Mouse (Mus musculus): ENCODE measurements around the gene Aph1b. TPM values are rescaled to one million over a fixed set of nuclear protein-coding genes. Genes with fewer than 3 reads are reported as not detected.
A peak's percentile ranks its signal among the peaks of the same experiment; 100 is the strongest.

Gene Aph1b
- total RNA-seq, 2 experiments from 2014 or later = 3.4 to 5.1 TPM

DNA sequence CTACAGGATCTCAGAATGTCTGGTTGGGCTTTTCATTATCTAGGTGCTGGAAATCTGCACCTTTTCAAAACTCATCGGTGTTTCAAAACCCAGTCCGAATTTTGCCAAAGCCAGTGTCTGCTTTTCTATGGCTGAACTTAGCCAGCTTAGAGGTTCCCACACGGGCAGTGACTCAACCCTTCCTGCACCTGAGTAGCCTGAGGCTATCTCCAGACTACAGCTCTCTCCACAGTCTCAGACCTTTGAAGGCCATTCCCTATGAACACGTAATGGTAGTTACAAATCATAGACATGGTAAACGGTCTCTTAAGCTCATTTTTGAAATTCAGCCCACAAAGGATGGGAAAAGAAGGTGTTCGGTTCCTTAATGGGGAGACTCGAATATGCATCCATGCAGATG lies 55.8 kb downstream of the Aph1b start:
- no peak for DNase-seq

DNA sequence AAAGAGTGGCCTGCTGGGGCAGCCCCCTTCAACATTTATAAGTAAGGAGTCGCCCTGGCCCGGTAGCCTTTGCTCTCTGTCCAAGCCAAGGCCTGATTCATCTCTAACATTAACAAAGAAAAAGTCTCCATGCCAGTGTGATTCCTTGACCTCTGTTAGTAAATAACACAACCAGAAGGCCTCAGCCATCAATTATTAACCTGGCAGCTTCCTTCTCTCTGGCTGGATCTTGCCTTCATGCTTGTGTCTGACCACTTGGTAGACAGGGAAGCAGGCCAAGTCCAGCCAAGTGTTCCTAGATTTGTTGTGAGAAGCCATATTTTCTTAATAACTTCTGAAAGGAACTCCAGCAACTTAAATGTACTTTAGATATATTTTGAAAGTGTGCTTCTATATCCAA lies 58.7 kb downstream of the Aph1b start:
- DNase-seq = no peak

DNA sequence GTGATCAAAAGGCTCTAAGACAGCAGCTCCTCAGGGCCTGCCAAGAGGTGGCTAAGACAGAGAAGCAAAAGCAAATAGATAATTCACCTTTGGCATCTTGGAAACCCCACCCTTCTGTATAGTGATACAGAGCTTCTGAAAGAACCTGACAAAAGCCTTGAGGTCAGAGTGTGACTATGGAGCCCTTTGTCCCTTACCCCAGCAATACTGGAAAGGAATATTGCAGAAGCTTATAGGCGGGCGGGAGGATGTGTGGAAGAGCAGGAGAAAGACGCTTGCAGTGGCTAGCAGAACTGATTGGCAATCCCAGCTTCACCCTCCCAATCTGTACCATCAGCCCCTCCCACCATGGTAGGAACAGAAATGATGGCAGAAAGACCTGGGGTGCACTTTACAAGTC lies 59.3 kb downstream of the Aph1b start:
- no peak for DNase-seq

DNA sequence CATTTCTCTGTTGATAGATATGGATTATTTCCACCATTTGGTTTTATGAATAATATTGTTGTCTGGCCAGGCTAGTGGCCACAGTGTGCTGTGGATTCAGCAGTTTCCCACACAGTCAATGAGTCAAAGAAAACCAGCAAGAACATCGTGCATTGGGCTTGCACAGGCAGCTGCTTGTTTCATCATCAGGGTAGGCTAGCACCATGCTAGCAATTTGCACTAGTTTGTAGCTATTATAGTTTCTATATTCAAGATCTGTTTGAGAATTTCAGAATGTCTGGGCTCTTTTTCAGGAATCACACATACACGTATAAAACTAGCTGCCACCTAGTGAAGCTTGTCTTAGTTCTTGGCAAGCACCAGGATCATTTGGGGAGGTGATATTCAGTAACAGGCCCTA lies 60.2 kb downstream of the Aph1b start:
- DNase-seq = no peak

DNA sequence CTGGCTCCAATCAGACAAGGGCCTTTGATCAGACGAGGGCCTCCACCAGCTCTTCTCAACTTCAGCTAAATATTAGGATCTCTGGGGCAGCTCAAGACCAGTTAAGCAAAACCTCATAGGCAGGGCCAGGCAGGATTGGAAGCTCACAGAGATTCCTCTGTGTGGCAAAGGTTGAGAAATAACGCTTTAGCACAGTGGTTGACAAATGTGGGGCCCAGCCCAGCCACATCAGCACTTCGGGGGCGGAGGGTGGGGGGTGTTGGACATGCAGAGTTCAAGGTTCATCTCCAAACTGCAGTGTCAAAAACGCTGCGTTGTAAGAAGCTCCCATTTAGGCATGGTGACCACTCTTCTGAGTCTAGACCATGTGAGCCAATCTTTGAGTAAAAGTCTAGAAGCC lies 60.7 kb downstream of the Aph1b start:
- DNase-seq = no peak

DNA sequence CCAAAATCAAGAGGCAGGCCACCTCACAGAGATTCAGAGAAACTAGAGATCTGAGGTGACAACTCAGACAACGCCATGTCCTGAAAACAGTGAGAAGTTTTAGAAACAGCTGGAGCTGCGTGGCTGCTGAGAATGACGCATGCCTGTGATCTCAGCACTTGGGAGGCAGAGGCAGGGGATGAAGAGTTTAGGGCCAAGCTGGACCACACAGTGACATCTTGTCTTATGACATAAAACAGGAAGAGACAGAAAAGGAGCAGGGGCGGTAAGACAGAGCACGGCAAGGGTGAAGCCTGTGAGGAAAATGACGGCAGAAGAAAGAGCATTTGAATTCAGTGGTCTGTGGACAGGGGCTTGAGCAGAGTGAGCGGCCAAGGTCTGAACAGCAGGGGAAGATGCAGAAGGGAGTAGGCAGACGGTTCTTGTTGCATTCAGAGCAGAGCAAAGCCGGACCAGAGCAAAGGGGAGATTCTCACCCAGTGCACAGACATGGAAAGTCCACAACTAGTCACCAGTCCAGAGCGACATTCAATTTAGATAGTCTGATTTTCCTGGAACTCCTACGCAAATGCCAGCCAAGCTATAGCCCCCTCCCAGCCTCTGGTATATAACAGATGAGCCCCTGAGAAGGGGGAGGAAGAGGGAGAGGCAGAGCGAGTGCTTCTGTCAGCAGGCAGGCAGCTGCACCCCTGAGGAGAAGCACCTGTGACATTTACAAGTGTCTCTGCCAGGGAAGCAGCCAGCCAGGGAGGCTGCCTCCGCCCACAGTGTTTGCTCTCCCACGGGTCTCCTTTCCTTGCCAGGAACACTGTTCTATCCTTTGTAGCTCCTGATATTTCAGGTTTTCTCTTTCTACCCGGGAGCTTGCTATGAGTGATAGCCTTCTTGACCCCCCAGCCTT lies 62.2 kb downstream of the Aph1b start:
- DNase-seq = peak; percentile 43

DNA sequence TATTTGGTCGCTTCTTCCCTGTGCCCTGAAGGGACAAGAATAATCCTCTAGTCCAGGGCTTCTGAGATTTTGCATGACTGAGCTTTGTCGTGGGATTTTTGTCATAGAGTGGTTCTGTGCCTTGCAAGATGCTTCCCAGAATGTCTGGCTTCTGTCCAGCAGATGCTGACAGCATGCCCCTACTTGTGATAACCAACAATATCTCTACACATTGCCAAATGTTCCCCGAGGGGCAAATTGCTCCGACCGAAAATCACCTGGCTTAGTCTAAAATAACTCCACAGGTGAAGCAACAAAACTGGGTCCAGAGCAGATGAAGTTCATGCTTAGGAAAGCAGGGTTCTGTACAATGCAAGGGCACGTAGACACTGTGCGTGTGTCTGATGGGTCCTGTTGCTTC lies 64.0 kb downstream of the Aph1b start:
- no peak for DNase-seq

DNA sequence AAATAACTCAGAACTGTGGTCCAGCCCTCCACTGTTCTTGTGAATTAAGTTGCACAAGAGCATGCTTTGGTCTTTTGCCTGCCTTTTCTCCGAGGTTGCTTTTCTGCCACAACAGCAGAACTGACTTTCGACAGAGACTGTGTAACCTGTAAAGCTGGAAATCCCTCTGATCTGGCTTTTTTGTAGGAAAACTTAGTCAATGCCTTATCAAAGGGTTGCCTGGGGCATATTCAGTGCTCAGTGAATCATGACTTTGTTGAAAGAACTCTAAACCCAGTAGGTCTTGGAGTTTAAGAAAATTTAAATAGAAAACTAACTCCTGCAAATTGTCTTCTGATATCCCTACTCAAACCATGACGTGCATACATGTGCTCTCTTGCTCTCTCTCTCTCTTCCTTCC lies 64.7 kb downstream of the Aph1b start:
- no peak for DNase-seq

DNA sequence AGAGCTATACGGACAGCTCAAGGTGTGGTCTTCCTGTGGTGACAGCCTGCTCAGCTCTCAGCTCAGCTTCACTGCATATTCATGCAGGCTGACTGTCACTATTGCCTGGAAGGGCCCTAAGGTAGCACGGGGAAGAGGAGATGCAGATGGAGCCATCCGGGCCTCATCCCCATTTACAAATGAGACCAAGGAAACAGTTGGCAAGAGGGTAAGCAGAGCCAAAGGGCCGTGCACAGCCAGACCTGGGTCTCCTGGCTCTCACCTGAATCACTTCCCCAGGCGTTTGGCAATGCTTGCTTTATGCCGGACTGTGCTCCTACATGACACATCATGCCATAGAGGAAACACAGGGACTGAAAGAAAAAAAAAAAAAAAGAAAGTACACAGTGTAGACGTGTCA lies 68.0 kb downstream of the Aph1b start:
- DNase-seq = no peak

DNA sequence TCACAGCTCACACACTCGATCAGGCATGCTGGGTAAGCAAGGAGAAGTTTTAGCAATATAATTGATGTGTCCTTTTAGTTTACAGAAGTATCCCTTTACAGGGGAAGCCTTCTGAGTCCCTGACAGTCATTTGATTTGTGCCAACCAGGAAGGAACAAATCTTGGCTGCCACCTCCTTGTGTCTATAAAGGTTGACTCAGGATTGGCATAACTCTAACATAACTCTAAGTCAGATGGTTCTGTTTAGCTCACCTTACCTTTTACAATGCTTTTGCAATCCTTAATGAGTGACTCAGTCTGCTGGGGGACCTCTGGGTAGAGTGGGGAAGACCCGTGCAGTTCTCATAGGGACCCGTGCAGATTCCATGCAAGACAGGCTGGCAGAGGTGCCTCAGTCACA lies 69.7 kb downstream of the Aph1b start:
- DNase-seq = no peak

Other genes with a start within 250 kb of the Aph1b start
- gene Usp3, start 202.3 kb downstream of the Aph1b start, total RNA-seq (2021) = 10 to 100 TPM; 35.3 to 48.5 TPM
- gene Car12, start 81.8 kb downstream of the Aph1b start, total RNA-seq (2021) = under 1 TPM; 0.42 to 0.78 TPM
- under 1 TPM in 1 of 2 experiments, not detected in 1; 0.27 TPM for gene Gm10647, start 1.5 kb upstream of the Aph1b start, total RNA-seq (2021)
- gene Aph1c, start 39.2 kb upstream of the Aph1b start, total RNA-seq (2021) = 1 to 10 TPM; 4.5 to 5.8 TPM
- 10 to 100 TPM; 21.7 TPM for gene Rab8b, start 124.2 kb upstream of the Aph1b start, total RNA-seq (2021)
- gene Rps27l, start 150.6 kb upstream of the Aph1b start, total RNA-seq (2021) = 100 to 1,000 TPM; 312 to 350 TPM
- 10 to 100 TPM; 18.7 to 20.3 TPM for gene Lactb, start 180.0 kb upstream of the Aph1b start, total RNA-seq (2021)